Mouse (Mus musculus) thymus, adult 2 months (tissue): ENCODE measurements around the gene Gm19935.

Experiments
- CTCF ChIP-seq: fragments of 200-500 bp; IDR thresholded peaks from 2 replicates; pipeline ENCODE4 v1.5.1; 2012; ENCODE audit warnings: mild to moderate bottlenecking, control low read depth, low read length, moderate library complexity, borderline replicate concordance; ENCODE audit not compliant: control insufficient read depth, poor library complexity, insufficient read depth; ENCODE audit errors: extremely low read depth
- POLR2A ChIP-seq: fragments of 200-500 bp; IDR thresholded peaks from 2 replicates; pipeline ENCODE4 v1.6.1; 2012; ENCODE audit warnings: mild to moderate bottlenecking, low read length, control low read depth, moderate library complexity; ENCODE audit not compliant: control insufficient read depth, poor library complexity, insufficient read depth; ENCODE audit errors: extremely low read depth

DNA sequence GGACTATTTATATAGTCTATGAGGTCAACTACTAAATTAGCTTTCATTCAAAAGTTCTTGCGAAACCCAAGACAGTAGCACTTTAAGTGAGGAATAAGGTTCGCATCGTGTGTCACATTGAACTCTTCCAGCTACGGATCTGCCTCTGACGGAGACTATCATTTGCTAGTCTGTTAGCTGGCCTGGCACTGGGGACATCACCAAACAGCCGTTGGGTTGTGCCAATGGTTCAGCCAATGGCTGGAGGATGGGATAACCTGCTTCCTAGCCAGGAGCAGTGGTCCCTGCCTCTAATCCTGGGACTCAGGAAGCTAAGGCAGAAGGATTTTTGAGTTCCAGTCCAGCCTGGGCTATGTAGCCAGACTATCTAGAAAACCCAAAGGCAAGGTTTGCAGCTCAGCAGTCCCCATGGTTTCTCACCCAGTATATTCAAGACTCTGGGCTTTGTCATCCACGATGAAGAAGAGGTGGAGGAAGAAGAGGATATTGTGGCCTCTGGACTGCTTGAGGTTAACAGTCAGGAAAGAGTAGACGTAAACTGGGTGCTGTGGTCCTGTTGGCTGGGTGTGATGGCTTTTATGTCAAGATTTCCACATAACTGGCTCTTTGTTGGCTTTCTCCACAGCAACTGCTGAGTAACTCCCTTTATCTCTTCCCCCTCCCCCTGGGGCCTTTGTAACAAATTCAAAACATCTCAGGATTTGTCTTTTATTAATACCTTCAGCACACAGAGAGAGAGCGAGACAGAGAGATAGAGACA is 2.5 kb upstream of the Gm19935 start:
- TF ChIP-seq CTCF = no peak
- TF ChIP-seq POLR2A = no peak
